Mouse (Mus musculus) right cerebral cortex, adult 18-20 months (tissue): ENCODE measurements around the gene Gm7792.
"Not testable (repeated sequence)": the region's sequence is repeated elsewhere in the genome, so short reads cannot be mapped to it uniquely, and the experiment has no call there.

Experiments used
- DNase-seq: peaks from one replicate; pipeline ENCODE4 v3.0.0; 2022; ENCODE audit warnings: mixed read lengths

The Gm7792 gene

GRCm38 (mm10) chr5:93843476-93843875, at the start of gene Gm7792:
Gene Gm7792, plus strand, starts transcription at chr5:93843776.
- not testable (repeated sequence) for DNase-seq
